Comparison of ENCODE assay signal across 12 mouse cellular contexts in genomic region chr8:84021569-84021968, GRCm38 (mm10). TPM values are rescaled to one million over a fixed set of nuclear protein-coding genes. Genes with fewer than 3 reads are reported as not detected.
DNase-seq lines count a peak whose midpoint lies in the region; ATAC-seq and TF ChIP-seq lines count a peak whose summit lies in the region.
"Had no signal": no experiment of that assay in that cellular context is flagged by ENCODE, and none has a peak within 500 bp of the region (broad histone marks: within the 10 kb centered on the region; RNA-seq: fewer than 3 reads in every experiment).

No protein-coding gene starts in this region.

- peaks cover 13% of the 10 kb centered on the region for H3K4me1 ChIP-seq in hindbrain, embryonic 12.5 days
- H3K4me1 ChIP-seq in hindbrain, postnatal 0 days (ENCODE audit: insufficient read depth, low read length) = peaks cover 7% of the 10 kb centered on the region; the same call in 1 of the 2 replicates
- H3K4me1 ChIP-seq in ES-Bruce4 (ENCODE audit: control insufficient read depth, insufficient read depth, low read length) = peaks cover 15% of the 10 kb centered on the region
- H3K4me1 ChIP-seq in embryonic facial prominence, embryonic 10.5 days = peaks cover 47% of the 10 kb centered on the region
- 0 out of 2 replicates have a peak, but pooled peaks cover 9% of the 10 kb centered on the region for H3K4me1 ChIP-seq in limb, embryonic 11.5 days (ENCODE audit: control insufficient read depth, insufficient read depth, low read length)

- no peak for TF ChIP-seq POLR2A in ES-Bruce4 (IDR thresholded peaks at IDR 0.05; ENCODE audit: insufficient read depth, low read length)

- H3K4me2 ChIP-seq in hindbrain, embryonic 12.5 days (replicated peaks) = peak overlapping the region; percentile 21; the same call in 1 of the 2 replicates
- H3K4me2 ChIP-seq in hindbrain, postnatal 0 days (ENCODE audit: low read depth, low read length) = no peak overlapping the region
- peak overlapping the region; percentile 15; the same call in 1 of the 2 replicates for H3K4me2 ChIP-seq in limb, embryonic 11.5 days (ENCODE audit: low read depth, severe bottlenecking)

- H3K9me3 ChIP-seq in hindbrain, embryonic 12.5 days (replicated peaks) = no peaks in the 10 kb centered on the region
- no peaks in the 10 kb centered on the region for H3K9me3 ChIP-seq in hindbrain, postnatal 0 days (ENCODE audit: low read length)
- H3K9me3 ChIP-seq in ES-Bruce4 (replicated peaks; ENCODE audit: control insufficient read depth, insufficient read depth, low read length, poor library complexity, severe bottlenecking) = no peaks in the 10 kb centered on the region
- H3K9me3 ChIP-seq in embryonic facial prominence, embryonic 10.5 days = no peaks in the 10 kb centered on the region
- H3K9me3 ChIP-seq in limb, embryonic 11.5 days (ENCODE audit: control insufficient read depth, low read length) = no peaks in the 10 kb centered on the region

- 39% methylated on average over 12 of the region's 12 CpGs for WGBS in hindbrain, embryonic 12.5 days
- 50% methylated on average over 12 of the region's 12 CpGs for WGBS in hindbrain, postnatal 0 days
- WGBS in embryonic facial prominence, embryonic 10.5 days = 51% methylated on average over 12 of the region's 12 CpGs
- 45% methylated on average over 12 of the region's 12 CpGs for WGBS in limb, embryonic 11.5 days

- TF ChIP-seq CTCF in hindbrain, postnatal 0 days (IDR thresholded peaks at IDR 0.05; ENCODE audit: low read depth) = no peak
- no peak for TF ChIP-seq CTCF in ES-Bruce4 (IDR thresholded peaks at IDR 0.05; ENCODE audit: low read depth, low read length)

- peak overlapping the region; percentile 24; the same call in 1 of the 2 replicates for H3K9ac ChIP-seq in hindbrain, embryonic 12.5 days
- no peak overlapping the region for H3K9ac ChIP-seq in hindbrain, postnatal 0 days (replicated peaks; ENCODE audit: low read length)
- peak overlapping the region; percentile 58 for H3K9ac ChIP-seq in ES-Bruce4 (ENCODE audit: low read depth, poor library complexity, severe bottlenecking)
- H3K9ac ChIP-seq in limb, embryonic 11.5 days (ENCODE audit: low read length) = no peak overlapping the region

- no peak for ATAC-seq in hindbrain, embryonic 12.5 days (ENCODE audit: low FRiP score)
- no peak for ATAC-seq in hindbrain, postnatal 0 days
- ATAC-seq in limb, embryonic 11.5 days (ENCODE audit: insufficient number of reproducible peaks, low FRiP score, low TSS enrichment, low read depth) = no peak

- peak; percentile 65; the same call in 1 of the 2 replicates for TF ChIP-seq EP300 in ES-Bruce4 (IDR thresholded peaks at IDR 0.05; ENCODE audit: insufficient read depth, low read depth, low read length)

- H3K27ac ChIP-seq in hindbrain, embryonic 12.5 days = no peak overlapping the region
- H3K27ac ChIP-seq in hindbrain, postnatal 0 days = no peak overlapping the region
- peak overlapping the region; percentile 55 for H3K27ac ChIP-seq in ES-Bruce4 (ENCODE audit: insufficient read depth, low read length)
- peak overlapping the region; percentile 61 for H3K27ac ChIP-seq in embryonic facial prominence, embryonic 10.5 days (replicated peaks)
- no peak overlapping the region for H3K27ac ChIP-seq in limb, embryonic 11.5 days (replicated peaks; ENCODE audit: low read depth, low read length)

- no peaks in the 10 kb centered on the region for H3K36me3 ChIP-seq in hindbrain, embryonic 12.5 days
- no peaks in the 10 kb centered on the region for H3K36me3 ChIP-seq in hindbrain, postnatal 0 days (ENCODE audit: insufficient read depth, low read length)
- H3K36me3 ChIP-seq in ES-Bruce4 (ENCODE audit: control insufficient read depth, insufficient read depth, low read length, poor library complexity, severe bottlenecking) = no peaks in the 10 kb centered on the region
- H3K36me3 ChIP-seq in embryonic facial prominence, embryonic 10.5 days (replicated peaks) = no peaks in the 10 kb centered on the region
- H3K36me3 ChIP-seq in limb, embryonic 11.5 days (ENCODE audit: control insufficient read depth, insufficient read depth, low read length) = no peaks in the 10 kb centered on the region

- H3K27me3 ChIP-seq in hindbrain, embryonic 12.5 days = peaks cover 60% of the 10 kb centered on the region
- H3K27me3 ChIP-seq in hindbrain, postnatal 0 days (ENCODE audit: insufficient read depth, low read length) = no peaks in the 10 kb centered on the region
- no peaks in the 10 kb centered on the region for H3K27me3 ChIP-seq in ES-Bruce4 (ENCODE audit: control insufficient read depth, insufficient read depth, low read length, poor library complexity, severe bottlenecking)
- H3K27me3 ChIP-seq in embryonic facial prominence, embryonic 10.5 days (replicated peaks; ENCODE audit: low read depth, poor library complexity, severe bottlenecking) = peaks cover 70% of the 10 kb centered on the region
- peaks cover 26% of the 10 kb centered on the region for H3K27me3 ChIP-seq in limb, embryonic 11.5 days (ENCODE audit: control insufficient read depth, insufficient read depth, low read length)

- no peak for DNase-seq in hindbrain, postnatal 0 days (ENCODE audit: low spot score)
- DNase-seq in embryonic facial prominence, embryonic 10.5 days (ENCODE audit: low spot score) = no peak
- no peak for DNase-seq in limb, embryonic 11.5 days (ENCODE audit: low spot score)
- no peak for DNase-seq in thymus, postnatal 36 days
- DNase-seq in adrenal gland, postnatal 4 days (ENCODE audit: low spot score in 2 of 2) = no peak
- DNase-seq: thymus, postnatal 14 days had no signal

- no peak overlapping the region for H3K4me3 ChIP-seq in hindbrain, embryonic 12.5 days
- H3K4me3 ChIP-seq in hindbrain, postnatal 0 days (ENCODE audit: low read length) = no peak overlapping the region
- peak overlapping the region; percentile 38 for H3K4me3 ChIP-seq in ES-Bruce4 (ENCODE audit: low read depth, low read length)
- H3K4me3 ChIP-seq in embryonic facial prominence, embryonic 10.5 days = peak overlapping the region; percentile 40
- no peak overlapping the region for H3K4me3 ChIP-seq in limb, embryonic 11.5 days (ENCODE audit: low read depth, low read length)

RNA-seq across cellular contexts. Expression of gene Palm3, which starts 0.3 kb away (rescaled TPM):
- 8.6 and 10.9 TPM in 2 replicates for polyA plus RNA-seq in hindbrain, embryonic 12.5 days (2016; fragmentation: Nextera tagmentation; extraction: Ambion mirVana)
- 4.5 and 9.6 TPM in 2 replicates for total RNA-seq in hindbrain, postnatal 0 days (2014; rRNA removed)
- polyA plus RNA-seq in hindbrain, postnatal 0 days (2015; fragmentation: Nextera tagmentation; extraction: Ambion mirVana) = 8.2 and 8.8 TPM in 2 replicates
- polyA plus RNA-seq in ES-Bruce4 (2011; ENCODE audit: insufficient read depth, insufficient read length, low read depth, missing spikeins) = 61.7 and 62.8 TPM in 2 replicates
- 9.3 and 11.5 TPM in 2 replicates for polyA plus RNA-seq in embryonic facial prominence, embryonic 10.5 days (2016; fragmentation: Nextera tagmentation; extraction: Ambion mirVana)
- polyA plus RNA-seq in limb, embryonic 11.5 days (2014; fragmentation: Nextera tagmentation; extraction: Ambion mirVana) = 1.1 and 2.1 TPM in 2 replicates
- total RNA-seq in adrenal gland, postnatal 4 days (2021) = 1 to 10 TPM; 1.1 to 6.0 TPM
- total RNA-seq: common myeloid progenitor, adult 5-6 weeks; megakaryocyte progenitor cell, adult 5-6 weeks had no signal

RNA-seq across cellular contexts. Expression of gene 2210011C24Rik, which starts 9.6 kb away (rescaled TPM):
- not detected in 2 replicates for polyA plus RNA-seq in hindbrain, embryonic 12.5 days (2016; fragmentation: Nextera tagmentation; extraction: Ambion mirVana)
- 0.25 and 4.2 TPM in 2 replicates for total RNA-seq in hindbrain, postnatal 0 days (2014; rRNA removed)
- 1.2 and 1.9 TPM in 2 replicates for polyA plus RNA-seq in hindbrain, postnatal 0 days (2015; fragmentation: Nextera tagmentation; extraction: Ambion mirVana)
- polyA plus RNA-seq in ES-Bruce4 (2011; ENCODE audit: insufficient read depth, insufficient read length, low read depth, missing spikeins) = 11.2 and 15.9 TPM in 2 replicates
- 0.28 TPM in 1 of 2 replicates, not detected in the other for polyA plus RNA-seq in embryonic facial prominence, embryonic 10.5 days (2016; fragmentation: Nextera tagmentation; extraction: Ambion mirVana)
- polyA plus RNA-seq in limb, embryonic 11.5 days (2014; fragmentation: Nextera tagmentation; extraction: Ambion mirVana) = 0.18 and 0.35 TPM in 2 replicates
- 1 to 10 TPM in 1 of 2 experiments, under 1 TPM in 1; 0.31 to 1.5 TPM for total RNA-seq in adrenal gland, postnatal 4 days (2021)
- total RNA-seq: common myeloid progenitor, adult 5-6 weeks; megakaryocyte progenitor cell, adult 5-6 weeks had no signal

RNA-seq across cellular contexts. Expression of gene 1700067K01Rik, which starts 20.3 kb away (rescaled TPM):
- polyA plus RNA-seq in hindbrain, embryonic 12.5 days (2016; fragmentation: Nextera tagmentation; extraction: Ambion mirVana) = 0.89 and 1.5 TPM in 2 replicates
- total RNA-seq in hindbrain, postnatal 0 days (2014; rRNA removed) = not detected in 2 replicates
- polyA plus RNA-seq in hindbrain, postnatal 0 days (2015; fragmentation: Nextera tagmentation; extraction: Ambion mirVana) = 0.49 and 0.51 TPM in 2 replicates
- 1.5 and 2.4 TPM in 2 replicates for polyA plus RNA-seq in ES-Bruce4 (2011; ENCODE audit: insufficient read depth, insufficient read length, low read depth, missing spikeins)
- 0.60 and 1.0 TPM in 2 replicates for polyA plus RNA-seq in embryonic facial prominence, embryonic 10.5 days (2016; fragmentation: Nextera tagmentation; extraction: Ambion mirVana)
- 1.2 and 1.5 TPM in 2 replicates for polyA plus RNA-seq in limb, embryonic 11.5 days (2014; fragmentation: Nextera tagmentation; extraction: Ambion mirVana)
- under 1 TPM; 0.62 to 0.76 TPM for total RNA-seq in adrenal gland, postnatal 4 days (2021)
- total RNA-seq: common myeloid progenitor, adult 5-6 weeks had no signal

RNA-seq across cellular contexts. Expression of gene Il27ra, which starts 20.8 kb away (rescaled TPM):
- 0.14 and 0.33 TPM in 2 replicates for polyA plus RNA-seq in hindbrain, embryonic 12.5 days (2016; fragmentation: Nextera tagmentation; extraction: Ambion mirVana)
- total RNA-seq in hindbrain, postnatal 0 days (2014; rRNA removed) = 0.29 and 0.47 TPM in 2 replicates
- 0.29 and 0.62 TPM in 2 replicates for polyA plus RNA-seq in hindbrain, postnatal 0 days (2015; fragmentation: Nextera tagmentation; extraction: Ambion mirVana)
- polyA plus RNA-seq in ES-Bruce4 (2011; ENCODE audit: insufficient read depth, insufficient read length, low read depth, missing spikeins) = 0.33 and 0.61 TPM in 2 replicates
- polyA plus RNA-seq in embryonic facial prominence, embryonic 10.5 days (2016; fragmentation: Nextera tagmentation; extraction: Ambion mirVana) = 0.16 and 0.29 TPM in 2 replicates
- polyA plus RNA-seq in limb, embryonic 11.5 days (2014; fragmentation: Nextera tagmentation; extraction: Ambion mirVana) = 0.20 and 0.27 TPM in 2 replicates
- total RNA-seq in adrenal gland, postnatal 4 days (2021) = 1 to 10 TPM; 2.6 to 3.8 TPM

RNA-seq across cellular contexts. Expression of gene Rln3, which starts 23.2 kb away (rescaled TPM):
- not detected in 2 replicates for polyA plus RNA-seq in hindbrain, embryonic 12.5 days (2016; fragmentation: Nextera tagmentation; extraction: Ambion mirVana)
- 9.0 and 18.8 TPM in 2 replicates for total RNA-seq in hindbrain, postnatal 0 days (2014; rRNA removed)
- 6.1 and 6.6 TPM in 2 replicates for polyA plus RNA-seq in hindbrain, postnatal 0 days (2015; fragmentation: Nextera tagmentation; extraction: Ambion mirVana)
- polyA plus RNA-seq in ES-Bruce4 (2011; ENCODE audit: insufficient read depth, insufficient read length, low read depth, missing spikeins) = 1.4 and 1.9 TPM in 2 replicates
- not detected in 2 replicates for polyA plus RNA-seq in embryonic facial prominence, embryonic 10.5 days (2016; fragmentation: Nextera tagmentation; extraction: Ambion mirVana)
- polyA plus RNA-seq in limb, embryonic 11.5 days (2014; fragmentation: Nextera tagmentation; extraction: Ambion mirVana) = not detected in 2 replicates
- total RNA-seq in adrenal gland, postnatal 4 days (2021) = not detected
- total RNA-seq: common myeloid progenitor, adult 5-6 weeks; layer of hippocampus, postnatal 25 days; megakaryocyte progenitor cell, adult 5-6 weeks had no signal
- polyA plus RNA-seq: heart, postnatal 0 days had no signal

Comparison
In these comparisons a context has a peak if more than half of its experiments do, and no peak if none do; other contexts are left out.
1. H3K9ac ChIP-seq: peak in hindbrain, embryonic 12.5 days (single experiment) and ES-Bruce4 (single experiment); none in hindbrain, postnatal 0 days (single experiment) and limb, embryonic 11.5 days (single experiment).
2. H3K27ac ChIP-seq: peak in ES-Bruce4 (single experiment) and embryonic facial prominence, embryonic 10.5 days (single experiment); none in hindbrain, embryonic 12.5 days (single experiment), hindbrain, postnatal 0 days (single experiment) and limb, embryonic 11.5 days (single experiment).
3. H3K4me3 ChIP-seq: peak in ES-Bruce4 (single experiment) and embryonic facial prominence, embryonic 10.5 days (single experiment); none in hindbrain, embryonic 12.5 days (single experiment), hindbrain, postnatal 0 days (single experiment) and limb, embryonic 11.5 days (single experiment).